10 mouse cellular contexts compared by ENCODE assay signal in the genomic region with DNA sequence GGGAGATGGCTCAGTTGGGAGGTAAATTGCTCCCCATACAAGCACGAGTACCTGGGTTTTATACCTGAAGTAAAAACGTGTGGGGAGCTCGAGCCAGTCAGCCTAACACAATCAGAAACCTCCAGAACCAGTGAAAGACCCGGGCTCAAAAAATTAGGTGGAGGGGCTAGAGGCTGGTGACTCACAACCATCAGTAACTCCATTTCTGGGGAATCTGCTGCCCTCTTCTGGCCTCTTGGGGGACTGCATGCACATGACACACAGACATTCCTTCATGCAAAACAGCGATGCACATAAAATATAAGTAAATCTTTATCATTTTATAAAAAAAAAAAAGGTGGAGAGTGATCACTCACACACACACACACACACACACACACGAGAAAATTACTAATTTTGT. TPM values are rescaled to one million over a fixed set of nuclear protein-coding genes. Genes with fewer than 3 reads are reported as not detected.
DNase-seq lines count a peak whose midpoint lies in the region; ATAC-seq lines count a peak whose summit lies in the region.
"Had no signal": no experiment of that assay in that cellular context is flagged by ENCODE, and none has a peak within 500 bp of the region (broad histone marks: within the 10 kb centered on the region; RNA-seq: fewer than 3 reads in every experiment).

No protein-coding gene starts in this region.

- ATAC-seq in hindbrain, embryonic 14.5 days (ENCODE audit: low FRiP score), result no peak
- no peak for ATAC-seq in hindbrain, embryonic 16.5 days

- no peak overlapping the region for H3K9ac ChIP-seq in hindbrain, embryonic 14.5 days
- no peak overlapping the region for H3K9ac ChIP-seq in hindbrain, embryonic 16.5 days (ENCODE audit: low read depth, low read length)
- H3K9ac ChIP-seq: neural tube, embryonic 13.5 days had no signal

- H3K4me1 ChIP-seq in hindbrain, embryonic 14.5 days (replicated peaks; ENCODE audit: control insufficient read depth, insufficient read depth, low read length), result peaks cover 10% of the 10 kb centered on the region
- H3K4me1 ChIP-seq in hindbrain, embryonic 16.5 days (ENCODE audit: control insufficient read depth, insufficient read depth, low read depth, low read length), result peaks cover 8% of the 10 kb centered on the region
- H3K4me1 ChIP-seq in limb, embryonic 10.5 days, result peaks cover 12% of the 10 kb centered on the region

- no peaks in the 10 kb centered on the region for H3K9me3 ChIP-seq in hindbrain, embryonic 14.5 days (ENCODE audit: control insufficient read depth, low read length)
- no peaks in the 10 kb centered on the region for H3K9me3 ChIP-seq in hindbrain, embryonic 16.5 days (ENCODE audit: control insufficient read depth, low read length)
- H3K9me3 ChIP-seq in limb, embryonic 10.5 days (replicated peaks), result no peaks in the 10 kb centered on the region
- H3K9me3 ChIP-seq: neural tube, embryonic 13.5 days had no signal

- peak; percentile 39 for DNase-seq in hindbrain, embryonic 14.5 days (ENCODE audit: low spot score)
- peak; percentile 22 for DNase-seq in urinary bladder, postnatal 14 days (ENCODE audit: low spot score)
- DNase-seq in urinary bladder, adult 2 months (ENCODE audit: low spot score), result no peak
- peak; percentile 20 for DNase-seq in c-Kit-positive CD71-positive TER-119-negative erythroid progenitor cells, embryonic 14.5 days (ENCODE audit: low read depth)
- DNase-seq in limb, embryonic 10.5 days (ENCODE audit: low spot score), result peak; percentile 76
- DNase-seq in thymus, postnatal 0 days (ENCODE audit: low spot score), result peak; percentile 40
- no peak for DNase-seq in cerebellum, adult 9-11 months

- H3K36me3 ChIP-seq in hindbrain, embryonic 14.5 days (replicated peaks; ENCODE audit: control insufficient read depth, insufficient read depth), result peaks cover 8% of the 10 kb centered on the region
- no peaks in the 10 kb centered on the region for H3K36me3 ChIP-seq in hindbrain, embryonic 16.5 days (ENCODE audit: control insufficient read depth, insufficient read depth, low read length)
- H3K36me3 ChIP-seq in limb, embryonic 10.5 days, result peaks cover 10% of the 10 kb centered on the region; the same call in 1 of the 2 replicates

- no peak overlapping the region for H3K4me3 ChIP-seq in hindbrain, embryonic 14.5 days (replicated peaks; ENCODE audit: low read length)
- no peak overlapping the region for H3K4me3 ChIP-seq in hindbrain, embryonic 16.5 days (ENCODE audit: low read length)
- H3K4me3 ChIP-seq in limb, embryonic 10.5 days, result no peak overlapping the region
- H3K4me3 ChIP-seq: neural tube, embryonic 13.5 days had no signal

- H3K4me2 ChIP-seq in hindbrain, embryonic 14.5 days (replicated peaks), result no peak overlapping the region
- no peak overlapping the region for H3K4me2 ChIP-seq in hindbrain, embryonic 16.5 days (ENCODE audit: low read length)
- H3K4me2 ChIP-seq: neural tube, embryonic 13.5 days had no signal

- no peak overlapping the region for H3K27ac ChIP-seq in hindbrain, embryonic 14.5 days
- H3K27ac ChIP-seq in hindbrain, embryonic 16.5 days (ENCODE audit: low read depth, low read length), result no peak overlapping the region
- no peak overlapping the region for H3K27ac ChIP-seq in limb, embryonic 10.5 days
- H3K27ac ChIP-seq: neural tube, embryonic 13.5 days had no signal

- WGBS in hindbrain, embryonic 14.5 days, result 69% methylated on average over 6 of the region's 6 CpGs
- WGBS in hindbrain, embryonic 16.5 days, result 72% methylated on average over 6 of the region's 6 CpGs
- 65% methylated on average over 6 of the region's 6 CpGs for WGBS in limb, embryonic 10.5 days

- no peaks in the 10 kb centered on the region for H3K27me3 ChIP-seq in hindbrain, embryonic 14.5 days (ENCODE audit: control insufficient read depth, insufficient read depth, low read length)
- H3K27me3 ChIP-seq in hindbrain, embryonic 16.5 days (replicated peaks; ENCODE audit: control insufficient read depth, insufficient read depth, low read length), result no peaks in the 10 kb centered on the region
- H3K27me3 ChIP-seq in limb, embryonic 10.5 days (ENCODE audit: low read depth, poor library complexity, severe bottlenecking), result no peaks in the 10 kb centered on the region
- H3K27me3 ChIP-seq: neural tube, embryonic 13.5 days had no signal

RNA-seq across cellular contexts. Expression of a gene that starts 4.2 kb away (rescaled TPM):
- polyA plus RNA-seq in hindbrain, embryonic 14.5 days (2014; fragmentation: Nextera tagmentation; extraction: Ambion mirVana), result 6.5 and 6.9 TPM in 2 replicates
- polyA plus RNA-seq in hindbrain, embryonic 16.5 days (2015; fragmentation: Nextera tagmentation; extraction: Ambion mirVana), result 6.0 and 8.6 TPM in 2 replicates
- polyA plus RNA-seq in urinary bladder, adult 2 months (2012; rRNA removed), result 6.0 and 7.3 TPM in 2 replicates
- polyA plus RNA-seq in limb, embryonic 10.5 days (2016; fragmentation: Nextera tagmentation; extraction: Ambion mirVana), result 4.7 and 5.1 TPM in 2 replicates
- 3.0 and 3.2 TPM in 2 replicates for polyA plus RNA-seq in thymus, postnatal 0 days (2015; fragmentation: Nextera tagmentation; extraction: Ambion mirVana)

RNA-seq across cellular contexts. Expression of a gene that starts 32.4 kb away (rescaled TPM):
- polyA plus RNA-seq in hindbrain, embryonic 14.5 days (2014; fragmentation: Nextera tagmentation; extraction: Ambion mirVana), result 0.11 and 0.18 TPM in 2 replicates
- polyA plus RNA-seq in hindbrain, embryonic 16.5 days (2015; fragmentation: Nextera tagmentation; extraction: Ambion mirVana), result 0.30 and 0.33 TPM in 2 replicates
- polyA plus RNA-seq in urinary bladder, adult 2 months (2012; rRNA removed), result not detected in 2 replicates
- not detected in 2 replicates for polyA plus RNA-seq in limb, embryonic 10.5 days (2016; fragmentation: Nextera tagmentation; extraction: Ambion mirVana)
- polyA plus RNA-seq in thymus, postnatal 0 days (2015; fragmentation: Nextera tagmentation; extraction: Ambion mirVana), result 0.12 and 0.20 TPM in 2 replicates
- polyA plus RNA-seq: large intestine, adult 2 months; neural tube, embryonic 13.5 days had no signal

RNA-seq across cellular contexts. Expression of a gene that starts 46.9 kb away (rescaled TPM):
- polyA plus RNA-seq in hindbrain, embryonic 14.5 days (2014; fragmentation: Nextera tagmentation; extraction: Ambion mirVana), result 163 and 239 TPM in 2 replicates
- polyA plus RNA-seq in hindbrain, embryonic 16.5 days (2015; fragmentation: Nextera tagmentation; extraction: Ambion mirVana), result 248 and 340 TPM in 2 replicates
- 49.3 and 62.8 TPM in 2 replicates for polyA plus RNA-seq in urinary bladder, adult 2 months (2012; rRNA removed)
- polyA plus RNA-seq in limb, embryonic 10.5 days (2016; fragmentation: Nextera tagmentation; extraction: Ambion mirVana), result 609 and 799 TPM in 2 replicates
- polyA plus RNA-seq in thymus, postnatal 0 days (2015; fragmentation: Nextera tagmentation; extraction: Ambion mirVana), result 279 and 280 TPM in 2 replicates

Comparison
In these comparisons a context has a peak if more than half of its experiments do, and no peak if none do; other contexts are left out.
1. DNase-seq: peak in hindbrain, embryonic 14.5 days (single experiment), urinary bladder, postnatal 14 days (single experiment), c-Kit-positive CD71-positive TER-119-negative erythroid progenitor cells, embryonic 14.5 days (single experiment), limb, embryonic 10.5 days (single experiment) and thymus, postnatal 0 days (single experiment); none in urinary bladder, adult 2 months (single experiment) and cerebellum, adult 9-11 months (single experiment).